Mouse (Mus musculus) CH12.LX (cell line): ENCODE measurements around the gene Zfp385c.

Experiments
- CTCF ChIP-seq, 2 experiments: IDR thresholded peaks in 1 of 2; conservative IDR thresholded peaks in 1 of 2; 2 replicates each; pipeline ENCODE4 v1.5.1; 2011 to 2012; ENCODE audit warnings: low read depth in 2 of 2, low read length in 2 of 2, improper control_type of control experiment in 1 of 2, inconsistent platforms in 1 of 2, mild to moderate bottlenecking in 1 of 2, moderate library complexity in 1 of 2
- E2F4 ChIP-seq: IDR thresholded peaks from 2 replicates; pipeline ENCODE4 v1.6.1; 2011; ENCODE audit warnings: low read depth, low read length, improper control_type of control experiment; ENCODE audit not compliant: insufficient replicate concordance
- EP300 ChIP-seq: IDR thresholded peaks from 2 replicates; pipeline ENCODE4 v1.6.1; 2011; ENCODE audit warnings: low read length, improper control_type of control experiment
- JUND ChIP-seq: conservative IDR thresholded peaks from 2 replicates; pipeline ENCODE4 v1.6.1; 2011; ENCODE audit warnings: low read depth, low read length, improper control_type of control experiment
- MAX ChIP-seq: IDR thresholded peaks from 2 replicates; pipeline ENCODE4 v1.6.1; 2011; ENCODE audit warnings: low read length, improper control_type of control experiment
- MXI1 ChIP-seq: IDR thresholded peaks from 2 replicates; pipeline ENCODE4 v1.6.1; 2011; ENCODE audit warnings: mild to moderate bottlenecking, low read depth, low read length, improper control_type of control experiment
- POLR2A ChIP-seq: IDR thresholded peaks from 2 replicates; pipeline ENCODE4 v1.6.1; 2011; ENCODE audit warnings: low read depth, mild to moderate bottlenecking, improper control_type of control experiment, low read length

- TF ChIP-seq CTCF (conservative IDR thresholded peaks at IDR 0.05 in 1 of 2, IDR thresholded peaks at IDR 0.05 in 1 of 2; ENCODE audit: low read depth in 2 of 2, low read length in 2 of 2) (no peak), MXI1 (no peak), POLR2A (no peak), E2F4 (no peak), JUND (no peak), MAX (no peak), EP300 (no peak)
These were observed 899 bp upstream of the Zfp385c start for GRCm38 (mm10) chr11:100693154-100693553.
